Mouse (Mus musculus) ES-E14 (cell line): Measurements from ENCODE around the gene Dppa3.

Source experiments
- MAFK ChIP-seq: IDR thresholded peaks from 2 replicates; pipeline ENCODE4 v1.6.1; 2014; ENCODE audit warnings: mild to moderate bottlenecking, low read depth, low read length, inconsistent platforms; ENCODE audit not compliant: insufficient read depth
- ZNF384 ChIP-seq: IDR thresholded peaks from 2 replicates; pipeline ENCODE4 v1.6.1; 2012; ENCODE audit warnings: low read depth, low read length, inconsistent platforms

DNA sequence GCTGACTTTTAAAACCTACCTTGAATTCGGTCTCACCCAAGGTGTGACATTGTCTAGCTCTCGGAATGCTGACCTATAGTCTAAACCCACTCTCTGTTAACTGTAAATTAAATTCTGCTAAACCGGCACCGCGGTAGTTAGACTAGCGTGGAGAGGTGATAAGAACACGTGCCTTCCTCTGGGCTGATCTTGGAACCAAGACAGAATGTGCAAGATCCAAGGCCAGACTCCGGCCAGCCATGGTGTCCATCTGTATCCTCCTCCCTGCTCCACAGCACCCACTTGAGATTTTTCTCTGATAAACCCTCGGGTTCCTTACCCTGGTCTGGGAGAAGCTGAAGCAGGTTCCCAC, 16.9 kb upstream of the Dppa3 start:
- TF ChIP-seq MAFK (no peak), ZNF384 (no peak)
